Mouse (Mus musculus) right cerebral cortex, postnatal 4 days (tissue): Measurements from ENCODE around the gene Cep41.
A peak's percentile ranks its signal among the peaks of the same experiment; 100 is the strongest.

Experiments used
- DNase-seq: peaks from one replicate; pipeline ENCODE4 v3.0.0-alpha.2; 2022

The Cep41 gene

DNA sequence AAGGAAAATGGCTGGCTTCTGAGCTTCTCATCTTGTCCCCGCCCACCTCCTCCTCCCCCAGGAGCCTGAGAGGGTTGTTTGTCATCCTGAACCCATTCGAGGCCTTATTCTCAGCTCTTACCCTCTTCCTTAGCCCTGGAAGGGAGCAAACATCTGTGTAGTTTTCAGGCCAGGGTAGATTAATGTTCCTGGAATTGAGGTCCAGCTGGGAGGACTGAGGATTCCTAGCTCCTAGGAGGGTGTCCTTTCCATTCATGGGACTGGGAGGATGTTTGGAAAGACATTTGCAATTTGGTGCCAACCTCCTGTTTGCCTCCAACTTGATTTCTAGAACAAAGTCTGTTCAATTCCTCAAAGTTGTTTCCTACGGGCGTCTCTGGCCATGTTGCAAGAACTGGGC lies 73.0 kb downstream of the Cep41 start:
- DNase-seq: no peak

DNA sequence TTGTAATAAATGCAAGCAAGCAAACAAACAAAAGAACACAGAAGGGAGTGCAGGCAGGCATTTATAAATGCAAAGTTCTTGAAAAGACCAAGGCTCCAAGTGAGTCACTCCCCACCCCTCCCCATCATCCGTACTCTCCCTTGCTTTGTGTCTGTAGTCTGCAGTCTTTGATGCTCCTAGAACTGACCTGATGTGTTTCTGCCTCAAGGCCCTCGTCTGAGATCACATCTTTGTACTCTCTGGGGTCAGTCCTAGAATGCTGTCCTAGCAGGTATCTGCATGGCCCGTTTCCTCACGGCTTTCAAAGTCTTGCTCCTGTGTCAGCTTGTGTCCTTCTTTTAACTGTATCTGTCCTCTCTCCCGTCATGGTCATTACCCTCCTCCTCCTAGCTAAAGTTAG lies 73.9 kb downstream of the Cep41 start:
- DNase-seq: no peak

DNA sequence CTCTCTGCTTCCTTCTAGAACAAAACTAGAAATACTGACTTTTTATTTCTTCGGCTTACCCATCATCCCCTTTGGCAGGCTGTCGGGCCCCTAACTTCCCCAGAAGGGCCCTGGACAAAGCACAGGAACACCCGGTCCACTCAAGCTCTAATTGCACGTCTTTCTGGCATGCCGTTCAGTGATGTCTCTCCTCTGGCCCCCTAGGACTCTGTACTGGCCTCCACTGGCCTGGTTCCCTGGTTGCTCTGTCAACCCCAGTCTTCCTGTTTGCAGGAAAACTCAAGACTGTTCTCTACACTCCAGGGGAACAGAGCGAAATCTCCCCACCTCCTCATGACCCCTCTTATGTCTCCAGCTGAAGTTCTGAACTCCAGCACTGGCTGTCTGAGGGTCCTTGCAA lies 74.8 kb downstream of the Cep41 start:
- DNase-seq: no peak

DNA sequence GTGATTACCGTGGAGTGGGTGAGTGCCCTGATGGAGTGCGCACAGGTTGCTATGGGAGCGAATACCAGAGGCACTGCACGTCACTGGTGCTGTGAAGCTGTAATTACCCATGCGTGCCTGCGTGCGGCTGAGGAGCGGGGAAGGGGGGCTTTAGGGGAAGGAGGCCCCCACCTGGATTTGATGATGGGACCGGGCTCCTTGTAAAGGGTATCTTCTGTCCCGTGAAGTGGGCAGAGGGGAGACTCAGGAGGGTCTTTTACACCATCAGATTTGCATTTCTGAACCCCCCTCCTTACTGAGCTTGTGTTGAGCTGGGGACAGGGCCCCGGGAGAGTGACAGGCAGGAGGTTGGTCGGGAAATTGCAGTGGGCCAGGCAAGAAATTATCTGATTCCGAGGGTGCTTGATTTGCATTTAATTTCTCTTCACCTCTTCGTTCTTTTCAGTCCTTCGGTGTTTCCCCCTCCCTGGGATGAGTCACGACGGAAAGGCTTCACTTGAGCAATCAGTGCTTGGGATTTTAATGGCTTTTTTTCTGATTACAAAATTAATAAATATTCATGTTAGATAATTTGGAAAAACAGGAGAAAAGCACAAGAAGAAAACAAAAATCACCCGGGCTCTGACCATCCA lies 75.5 kb downstream of the Cep41 start:
- peak; percentile 66 for DNase-seq

DNA sequence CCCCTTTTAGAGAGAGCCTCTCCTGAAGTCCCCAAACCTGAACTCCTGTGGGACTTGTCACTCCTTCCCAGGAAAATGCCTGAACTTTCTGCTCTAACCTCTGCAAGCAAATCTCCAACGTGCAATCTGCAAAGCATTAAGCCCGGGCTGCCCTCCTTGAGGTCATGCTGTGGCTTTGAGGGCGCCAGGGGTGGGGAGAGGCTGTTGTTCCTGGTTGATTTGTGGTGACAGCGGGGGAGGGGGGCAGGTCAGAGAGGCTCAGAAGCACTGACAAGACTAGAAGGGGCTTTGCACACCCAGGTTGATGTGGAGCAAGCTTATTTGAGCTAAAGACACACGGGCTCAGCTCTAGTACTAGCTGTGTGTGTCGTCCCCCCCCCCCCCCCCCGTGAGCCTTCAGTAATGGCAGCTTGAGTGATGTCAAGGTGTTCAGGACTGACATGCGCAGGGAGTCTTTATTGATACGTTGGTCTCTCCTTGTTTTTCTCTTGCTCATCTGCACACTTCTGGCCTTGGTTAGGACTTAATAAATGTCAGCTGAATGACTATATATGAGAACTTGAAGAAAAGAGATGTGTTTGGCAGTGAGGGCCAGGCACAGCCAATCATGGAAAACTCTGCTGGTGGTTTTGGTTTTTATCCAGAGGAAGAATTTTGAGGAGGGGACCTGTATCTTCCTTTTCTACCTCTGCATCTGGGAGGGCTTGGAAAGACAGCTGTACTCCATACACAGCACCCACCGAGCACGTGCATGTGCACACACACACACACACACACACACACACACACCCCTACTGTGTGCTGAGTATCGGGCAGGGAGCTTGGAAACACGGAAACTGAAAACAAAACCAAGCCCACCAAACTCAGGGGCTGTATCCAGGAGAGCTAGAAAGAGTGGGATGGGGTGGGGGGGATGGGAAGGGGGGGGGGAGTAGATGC lies 76.3 kb downstream of the Cep41 start:
- DNase-seq: no peak

- no peak for DNase-seq
Observed at GRCm38 (mm10) chr6:30616491-30616941, 77.0 kb downstream of the Cep41 start.

DNA sequence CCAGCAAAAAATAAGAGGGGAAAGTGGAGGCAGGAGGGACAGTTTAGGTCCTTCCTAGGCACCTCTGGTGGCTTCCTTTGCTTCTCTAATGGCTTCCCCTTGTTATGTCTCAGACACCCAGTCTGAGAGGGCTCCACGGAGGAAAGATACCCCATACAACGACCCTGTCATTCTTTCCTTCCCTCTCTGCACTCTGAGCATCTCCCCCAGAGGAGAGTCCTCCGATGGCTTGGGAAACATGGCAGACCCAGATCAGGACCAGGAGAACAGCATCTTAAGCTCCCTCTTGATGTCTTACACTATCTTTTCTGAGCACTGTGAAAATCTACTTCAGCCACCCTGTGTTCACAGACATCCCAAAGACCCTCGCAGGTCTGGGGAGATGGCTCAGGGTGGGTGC lies 77.8 kb downstream of the Cep41 start:
- no peak for DNase-seq

DNA sequence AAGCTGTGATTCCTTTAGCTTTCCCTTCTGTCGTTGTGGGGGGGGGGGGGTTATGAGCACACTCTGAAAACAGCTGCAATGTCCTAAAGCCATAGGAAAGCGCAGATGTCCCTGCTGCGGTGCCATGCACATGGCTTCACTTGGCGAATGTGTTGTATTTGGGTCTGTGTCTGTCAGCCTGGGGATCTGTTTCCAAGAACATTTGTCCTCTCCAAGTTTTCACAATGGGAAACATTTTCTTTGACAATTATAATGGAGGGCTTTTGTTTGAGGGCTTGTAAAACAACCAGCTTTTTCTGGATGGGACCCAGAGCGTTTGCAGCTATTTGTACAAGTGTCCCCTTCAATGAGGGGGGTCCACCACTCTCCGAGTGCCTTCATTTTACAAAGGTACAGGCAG lies 79.3 kb downstream of the Cep41 start:
- no peak for DNase-seq

DNA sequence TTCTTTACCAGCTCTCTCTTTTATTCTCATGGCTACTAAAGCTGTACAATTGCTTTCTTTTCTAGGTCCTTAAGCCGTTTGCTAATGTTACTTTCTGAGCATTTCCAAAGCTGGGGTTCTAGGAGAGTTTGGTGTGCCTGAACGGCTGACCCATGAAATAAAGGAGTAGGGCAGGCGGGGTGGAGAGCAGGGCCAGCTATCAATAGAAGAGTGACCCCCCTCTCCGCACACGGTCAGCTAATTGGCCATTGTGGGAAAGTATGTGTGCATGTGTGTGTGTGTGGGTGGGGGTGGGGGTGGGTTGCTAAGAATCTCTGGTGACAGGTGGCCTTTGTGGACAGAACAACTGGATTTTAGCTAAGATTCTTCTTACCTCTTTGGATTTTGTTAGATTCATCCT lies 82.3 kb downstream of the Cep41 start:
- no peak for DNase-seq

GRCm38 (mm10) chr6:30610710-30611109 lies 82.8 kb downstream of the Cep41 start, which contains the start of gene Cpa5:
Cpa5 (plus strand) TSS chr6:30611010.
- no peak for DNase-seq

DNA sequence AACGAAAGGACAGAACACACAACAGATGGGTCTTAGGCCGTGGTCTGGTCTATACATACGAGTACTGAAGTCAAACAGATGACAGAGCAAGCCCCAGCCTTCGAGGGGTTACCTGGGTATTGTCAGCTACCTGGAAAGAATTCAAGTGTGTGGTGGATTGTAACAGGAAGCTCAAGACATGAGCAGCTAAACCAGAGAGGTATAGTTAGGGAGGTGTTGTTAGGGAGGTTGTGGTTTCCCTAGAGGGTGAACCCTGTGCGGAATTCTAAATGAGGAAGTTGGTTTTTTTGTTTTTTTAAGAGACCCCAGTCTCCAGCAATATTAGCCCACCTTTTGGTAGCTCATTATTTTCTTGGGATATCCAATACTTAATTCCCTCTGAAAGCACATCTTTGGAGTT lies 87.9 kb downstream of the Cep41 start:
- no peak for DNase-seq

DNA sequence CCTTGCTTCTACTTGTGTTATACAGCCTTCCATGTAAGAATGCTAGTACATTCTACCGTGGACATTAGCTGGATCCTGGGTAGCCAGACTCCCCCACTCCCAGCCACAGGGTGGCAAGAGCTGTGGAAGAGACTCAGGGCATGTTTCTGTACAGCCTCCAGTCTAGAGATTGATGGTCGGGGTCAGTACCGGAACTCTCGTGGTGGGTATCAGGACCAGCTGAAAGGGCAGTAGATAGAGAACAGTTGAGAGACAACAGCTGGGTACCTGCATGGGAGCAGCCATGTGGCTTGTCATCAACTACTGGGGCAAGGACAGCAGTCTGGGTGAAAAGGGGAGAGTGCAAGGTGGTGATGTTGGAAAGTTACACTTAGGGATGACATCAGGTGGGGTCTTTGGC lies 88.4 kb downstream of the Cep41 start:
- DNase-seq: no peak

DNA sequence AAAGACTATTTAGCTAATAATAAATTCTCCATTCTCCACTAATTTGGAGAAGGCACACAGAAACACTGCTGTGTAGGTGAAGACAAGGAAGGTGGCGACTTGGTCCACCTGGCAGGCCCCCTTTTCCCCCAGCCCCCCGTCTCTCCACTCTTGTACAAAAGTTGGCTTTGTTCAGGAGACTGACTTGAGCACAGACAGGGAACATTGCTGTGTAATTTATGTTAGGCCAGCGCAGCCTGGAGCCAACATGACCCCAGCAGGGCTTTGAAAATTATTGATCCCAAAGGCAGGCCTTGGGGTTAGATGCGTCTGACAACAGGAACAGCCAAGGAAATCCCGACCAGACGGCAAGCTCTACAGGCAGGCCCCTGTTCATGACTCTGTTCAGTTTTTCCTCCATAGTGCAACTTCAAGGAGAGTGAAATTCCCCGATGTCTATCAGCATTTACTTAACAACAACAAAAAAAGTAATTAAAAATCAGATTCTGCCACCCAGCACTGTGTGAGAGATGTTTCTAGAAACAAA lies 89.1 kb downstream of the Cep41 start:
- DNase-seq: no peak
